Mouse (Mus musculus): ENCODE data around the gene Mrpl46. TPM values are rescaled to one million over a fixed set of nuclear protein-coding genes. Genes with fewer than 3 reads are reported as not detected.

Mrpl46 gene
- 11.2 and 21.5 TPM in 2 replicates for polyA plus RNA-seq (2011; ENCODE audit: insufficient read depth, insufficient read length, low replicate concordance, missing spikeins)

DNA sequence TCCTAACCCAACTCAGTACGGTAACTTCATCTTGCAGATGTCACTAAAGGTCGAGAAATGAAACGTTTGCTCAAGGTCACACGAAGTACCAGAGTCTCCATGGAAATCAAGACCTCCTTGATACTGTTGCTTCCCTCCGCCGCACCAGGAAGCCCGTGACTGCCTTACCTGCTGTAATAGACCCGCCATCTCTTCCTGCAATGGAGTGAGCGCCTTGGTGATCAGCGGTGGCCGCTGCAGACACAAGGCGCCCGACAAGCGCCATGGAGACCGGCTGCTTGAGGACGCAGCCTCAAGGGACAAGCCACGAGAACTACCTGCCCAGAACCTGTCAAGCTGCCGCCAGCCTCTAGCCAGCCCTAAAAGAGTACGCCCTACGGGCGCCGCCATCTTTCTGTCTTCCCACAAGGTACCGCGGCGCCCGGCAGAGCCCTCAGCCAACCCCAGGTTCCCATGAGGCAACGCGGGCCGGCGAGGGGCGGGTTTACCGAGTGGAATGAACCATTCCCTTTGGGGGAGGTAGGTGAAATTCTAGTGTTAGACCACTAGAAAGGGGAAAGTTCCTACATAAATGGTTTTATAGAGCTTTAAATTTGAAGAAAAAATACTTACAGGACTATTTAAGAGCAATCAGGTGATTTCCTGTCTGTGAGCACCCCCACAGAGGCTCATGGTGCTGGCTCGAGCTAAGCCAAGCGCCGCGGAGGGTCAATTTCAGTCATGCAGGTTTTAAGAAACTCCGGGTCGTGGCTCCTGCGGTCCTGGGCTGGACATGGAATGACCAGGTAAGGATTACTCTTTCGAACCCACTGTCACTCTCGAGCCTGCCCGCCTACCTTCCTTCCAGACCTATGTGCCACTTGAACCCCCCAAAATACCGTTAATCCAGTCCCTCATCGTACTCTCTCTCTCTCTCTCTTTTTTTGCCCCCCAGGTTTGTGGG is at the start of gene Mrpl46, which contains the start of gene Mrps11:
Mrpl46 (minus strand) TSS at position 893 of the 943 bp plus-strand sequence.
Mrps11 (plus strand) TSS at position 481 of the 943 bp plus-strand sequence.
- Histone ChIP-seq H3K4me3 (replicated peaks; ENCODE audit: control insufficient read depth, low read depth, low read length) (peak within 1 kb of the TSS; percentile 95), H3K27ac (ENCODE audit: control insufficient read depth, insufficient read depth, low read depth, low read length, poor library complexity) (no peak within 1 kb of the TSS; the same call in 1 of the 2 replicates), H3K4me1 (ENCODE audit: control insufficient read depth, insufficient read depth, low read length) (no peaks in the 10 kb centered on the region)
- WGBS: under 1% methylated on average over 44 of the region's 44 CpGs
- TF ChIP-seq POLR2A (IDR thresholded peaks at IDR 0.05; ENCODE audit: borderline replicate concordance, control insufficient read depth, low read depth, low read length) (peak; percentile 55; the same call in 1 of the 2 replicates), CTCF (IDR thresholded peaks at IDR 0.05; ENCODE audit: control insufficient read depth, insufficient read depth, low read length) (no peak)

- Histone ChIP-seq H3K27ac (ENCODE audit: control insufficient read depth, insufficient read depth, low read depth, low read length, poor library complexity) (no peak overlapping the region), H3K4me3 (replicated peaks; ENCODE audit: control insufficient read depth, low read depth, low read length) (no peak overlapping the region), H3K4me1 (ENCODE audit: control insufficient read depth, insufficient read depth, low read length) (no peaks in the 10 kb centered on the region)
- no peak for TF ChIP-seq POLR2A (IDR thresholded peaks at IDR 0.05; ENCODE audit: borderline replicate concordance, control insufficient read depth, low read depth, low read length)
- 89% methylated on average over 14 of the region's 14 CpGs for WGBS
These were observed 44.5 kb upstream of the Mrpl46 start for GRCm38 (mm10) chr7:78827749-78828362.

DNA sequence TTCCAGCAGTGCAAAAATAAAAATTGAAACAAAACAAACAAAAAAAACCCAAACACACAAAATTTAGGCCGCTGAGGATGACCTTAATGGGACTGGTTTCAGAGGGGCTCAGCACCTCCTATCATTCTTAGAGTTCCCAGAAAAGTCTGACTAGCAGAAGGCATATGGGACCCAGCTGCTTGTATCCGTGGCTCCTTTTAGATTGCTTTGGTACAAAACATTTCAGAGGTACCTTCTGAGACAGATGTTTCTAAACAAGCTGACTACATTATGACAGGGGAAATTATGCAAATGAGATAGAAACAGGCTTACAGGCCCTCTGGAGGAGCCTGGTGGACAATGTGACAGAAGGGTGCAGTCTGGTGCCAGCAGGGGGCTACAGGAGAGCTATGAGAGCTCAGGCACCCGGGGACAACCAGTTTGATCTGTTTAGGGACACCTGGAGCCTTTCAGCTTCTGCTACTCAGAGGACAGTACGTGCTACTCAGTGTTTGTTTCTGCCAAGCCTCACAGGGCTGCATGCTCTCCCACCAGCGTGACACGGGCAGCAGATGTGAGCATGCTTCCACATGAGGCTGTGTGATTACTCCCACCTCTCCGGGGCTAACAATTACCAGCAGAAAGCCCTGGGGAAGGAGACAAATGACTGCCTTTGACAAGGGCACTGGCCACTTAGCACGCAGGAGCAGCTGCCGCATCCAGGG is 43.5 kb upstream of the Mrpl46 start:
- Histone ChIP-seq H3K4me3 (replicated peaks; ENCODE audit: control insufficient read depth, low read depth, low read length) (no peak overlapping the region), H3K27ac (ENCODE audit: control insufficient read depth, insufficient read depth, low read depth, low read length, poor library complexity) (no peak overlapping the region), H3K4me1 (ENCODE audit: control insufficient read depth, insufficient read depth, low read length) (no peaks in the 10 kb centered on the region)
- TF ChIP-seq CTCF (IDR thresholded peaks at IDR 0.05; ENCODE audit: control insufficient read depth, insufficient read depth, low read length) (no peak), POLR2A (IDR thresholded peaks at IDR 0.05; ENCODE audit: borderline replicate concordance, control insufficient read depth, low read depth, low read length) (no peak)
- 74% methylated on average over 9 of the region's 9 CpGs for WGBS

DNA sequence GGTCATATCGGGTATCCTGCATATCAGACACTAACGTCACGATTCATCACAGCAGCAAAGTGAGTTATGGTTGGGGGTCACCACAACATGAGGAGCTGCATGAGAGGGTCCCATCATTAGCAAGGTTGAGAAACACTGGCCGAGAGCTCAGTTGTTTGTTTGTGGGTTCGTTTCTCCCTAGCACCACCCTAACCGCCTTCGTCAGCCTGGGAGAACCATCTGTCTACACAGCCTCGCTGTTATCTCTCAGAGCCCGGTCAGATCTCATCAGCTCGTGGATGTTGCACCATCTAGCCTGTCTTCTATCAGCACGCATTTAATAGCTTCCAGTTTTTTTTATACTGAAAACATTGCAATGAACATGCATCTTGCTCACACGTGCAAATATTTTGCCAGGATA is 35.0 kb upstream of the Mrpl46 start:
- TF ChIP-seq POLR2A (IDR thresholded peaks at IDR 0.05; ENCODE audit: borderline replicate concordance, control insufficient read depth, low read depth, low read length) (no peak), CTCF (IDR thresholded peaks at IDR 0.05; ENCODE audit: control insufficient read depth, insufficient read depth, low read length) (no peak)
- WGBS: 66% methylated on average over 12 of the region's 12 CpGs
- H3K4me3 ChIP-seq (replicated peaks; ENCODE audit: control insufficient read depth, low read depth, low read length): no peak overlapping the region
- H3K4me1 ChIP-seq (ENCODE audit: control insufficient read depth, insufficient read depth, low read length): no peaks in the 10 kb centered on the region; the same call in 1 of the 2 replicates
- no peak overlapping the region for H3K27ac ChIP-seq (ENCODE audit: control insufficient read depth, insufficient read depth, low read depth, low read length, poor library complexity)

DNA sequence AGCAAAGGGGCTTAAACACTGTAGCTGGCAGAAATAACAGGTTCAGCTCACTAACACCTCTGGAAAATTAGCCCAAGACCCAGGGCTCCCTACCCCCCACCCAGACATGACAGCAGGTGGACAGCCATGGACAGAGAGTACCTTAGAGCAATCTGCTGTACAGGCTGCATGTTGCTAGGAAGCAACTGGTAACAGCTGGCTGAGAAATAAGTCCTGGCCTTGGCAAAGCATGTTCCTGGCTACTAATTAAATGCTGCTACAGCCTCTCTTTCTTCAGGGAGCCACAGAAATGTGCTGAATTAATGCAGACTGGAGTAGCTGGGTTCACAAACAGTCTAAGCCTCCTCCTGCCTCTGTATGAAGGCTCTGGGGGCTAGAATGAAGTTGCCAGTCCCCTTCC is 31.4 kb upstream of the Mrpl46 start:
- no peak for TF ChIP-seq CTCF (IDR thresholded peaks at IDR 0.05; ENCODE audit: control insufficient read depth, insufficient read depth, low read length)
- no peak for TF ChIP-seq POLR2A (IDR thresholded peaks at IDR 0.05; ENCODE audit: borderline replicate concordance, control insufficient read depth, low read depth, low read length)
- no peak overlapping the region for H3K27ac ChIP-seq (ENCODE audit: control insufficient read depth, insufficient read depth, low read depth, low read length, poor library complexity)
- H3K4me3 ChIP-seq (replicated peaks; ENCODE audit: control insufficient read depth, low read depth, low read length): no peak overlapping the region
- H3K4me1 ChIP-seq (ENCODE audit: control insufficient read depth, insufficient read depth, low read length): no peaks in the 10 kb centered on the region; the same call in 1 of the 2 replicates

DNA sequence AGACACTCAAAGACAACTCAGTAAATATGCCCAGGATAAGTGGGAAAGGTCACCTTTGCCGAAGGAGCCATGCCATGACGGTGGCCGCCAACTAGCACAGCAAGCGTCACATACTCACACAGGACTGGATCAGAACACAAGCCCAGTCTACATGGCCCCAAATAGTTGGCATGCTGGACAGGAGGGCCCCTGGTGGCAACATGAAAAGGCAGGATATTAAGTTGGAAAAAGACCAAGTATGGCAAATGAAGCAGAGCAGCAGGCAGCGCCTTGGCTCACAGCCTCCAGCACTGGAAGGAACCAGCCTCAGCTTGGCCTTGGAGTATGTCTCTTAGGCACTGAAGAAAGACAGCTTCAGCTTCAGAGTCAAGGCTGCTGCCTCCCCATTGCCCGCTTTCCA is 30.5 kb upstream of the Mrpl46 start:
- Histone ChIP-seq H3K4me1 (ENCODE audit: control insufficient read depth, insufficient read depth, low read length) (no peaks in the 10 kb centered on the region; the same call in 1 of the 2 replicates), H3K27ac (ENCODE audit: control insufficient read depth, insufficient read depth, low read depth, low read length, poor library complexity) (no peak overlapping the region), H3K4me3 (replicated peaks; ENCODE audit: control insufficient read depth, low read depth, low read length) (no peak overlapping the region)
- 88% methylated on average over 6 of the region's 6 CpGs for WGBS
- no peak for TF ChIP-seq CTCF (IDR thresholded peaks at IDR 0.05; ENCODE audit: control insufficient read depth, insufficient read depth, low read length)
- TF ChIP-seq POLR2A (IDR thresholded peaks at IDR 0.05; ENCODE audit: borderline replicate concordance, control insufficient read depth, low read depth, low read length): no peak

DNA sequence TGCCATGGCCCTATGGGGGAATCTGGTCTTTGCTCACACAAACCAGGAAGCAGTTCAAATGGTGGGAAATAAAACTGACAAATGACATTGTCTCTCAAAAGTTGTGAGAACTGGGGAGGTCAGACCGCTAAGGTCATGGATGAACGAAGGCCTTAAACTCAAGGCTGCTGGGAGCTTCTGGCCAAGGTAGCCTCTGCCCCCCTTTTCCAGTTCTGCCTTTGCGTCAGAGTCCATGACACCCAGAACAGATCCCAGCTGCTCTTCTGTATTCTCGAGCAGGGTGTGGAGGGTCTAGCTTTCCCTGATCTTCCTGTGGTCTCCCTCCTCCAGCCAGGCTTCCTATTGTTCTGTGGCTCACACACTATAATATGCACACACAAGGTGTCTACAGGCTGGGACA is 23.9 kb upstream of the Mrpl46 start:
- H3K4me3 ChIP-seq (replicated peaks; ENCODE audit: control insufficient read depth, low read depth, low read length): no peak overlapping the region
- no peaks in the 10 kb centered on the region; the same call in none of the 2 replicates for H3K4me1 ChIP-seq (ENCODE audit: control insufficient read depth, insufficient read depth, low read length)
- 78% methylated on average over 4 of the region's 4 CpGs for WGBS
- TF ChIP-seq POLR2A (IDR thresholded peaks at IDR 0.05; ENCODE audit: borderline replicate concordance, control insufficient read depth, low read depth, low read length) (no peak), CTCF (IDR thresholded peaks at IDR 0.05; ENCODE audit: control insufficient read depth, insufficient read depth, low read length) (no peak)
- H3K27ac ChIP-seq (ENCODE audit: control insufficient read depth, insufficient read depth, low read depth, low read length, poor library complexity): no peak overlapping the region

GRCm38 (mm10) chr7:78803841-78804240 is 20.5 kb upstream of the Mrpl46 start:
- H3K4me3 ChIP-seq (replicated peaks; ENCODE audit: control insufficient read depth, low read depth, low read length): no peak overlapping the region
- H3K27ac ChIP-seq (ENCODE audit: control insufficient read depth, insufficient read depth, low read depth, low read length, poor library complexity): no peak overlapping the region
- no peaks in the 10 kb centered on the region; the same call in none of the 2 replicates for H3K4me1 ChIP-seq (ENCODE audit: control insufficient read depth, insufficient read depth, low read length)
- WGBS: 39% methylated on average over 3 of the region's 3 CpGs
- TF ChIP-seq POLR2A (IDR thresholded peaks at IDR 0.05; ENCODE audit: borderline replicate concordance, control insufficient read depth, low read depth, low read length): no peak
- TF ChIP-seq CTCF (IDR thresholded peaks at IDR 0.05; ENCODE audit: control insufficient read depth, insufficient read depth, low read length): no peak
